Comparison of ENCODE assay signal across 1 mouse cellular context in the genomic region with DNA sequence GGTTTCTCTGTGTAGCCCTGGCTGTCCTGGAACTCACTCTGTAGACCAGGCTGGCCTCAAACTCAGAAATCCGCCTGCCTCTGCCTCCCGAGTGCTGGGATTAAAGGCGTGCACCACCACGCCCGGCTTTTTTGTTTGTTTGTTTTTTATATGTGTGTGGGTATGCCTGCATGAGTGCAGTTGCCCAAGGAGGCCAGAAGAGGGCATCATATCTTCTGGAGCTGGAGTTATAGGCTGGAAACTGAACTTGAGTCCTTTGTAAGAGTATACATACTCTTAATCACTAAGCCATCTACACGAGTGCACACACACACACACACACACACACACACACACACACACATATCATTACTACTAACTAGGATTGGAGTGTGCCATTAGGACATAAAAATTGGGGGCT.
TF ChIP-seq lines count a peak whose summit lies in the region.

No protein-coding gene starts in this region.

TF ChIP-seq in MEL, 35 proteins besides CTCF, POLR2A, EP300 and RAD21:
- peak; percentile 16; the same call in 1 of the 2 replicates for TF ChIP-seq SMC3 (IDR thresholded peaks at IDR 0.05; ENCODE audit: low read depth, low read length)
